Mouse (Mus musculus) mesoderm, embryonic 11.5 days (tissue): Measurements from ENCODE around the gene Tnr.
A peak's percentile ranks its signal among the peaks of the same experiment; 100 is the strongest.

ENCODE experiments used
- DNase-seq: peaks from one replicate; pipeline ENCODE4 v3.0.0-alpha.2; 2012; ENCODE audit warnings: low read depth, low spot score

Tnr gene

DNA sequence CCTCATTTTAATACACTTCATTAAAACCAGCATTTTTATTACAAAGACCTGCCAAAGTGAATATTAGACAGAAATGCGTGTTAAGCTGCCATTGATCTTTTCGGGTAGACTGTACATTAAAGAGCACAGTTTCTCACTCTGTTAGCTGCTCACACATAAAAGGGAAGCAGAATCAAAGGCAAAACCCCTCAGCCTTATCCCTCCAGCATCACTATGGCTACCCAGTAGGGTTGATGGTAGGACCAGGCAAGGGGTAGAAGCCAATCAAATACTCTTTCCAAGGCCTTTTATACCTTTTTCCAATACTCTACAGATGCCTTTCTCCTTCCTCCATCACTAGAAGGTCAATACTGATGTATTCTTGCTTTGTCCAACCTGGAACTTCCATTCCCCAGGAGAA is 269.0 kb downstream of the Tnr start:
- no peak for DNase-seq

GRCm38 (mm10) chr1:159796021-159796420 is 272.5 kb downstream of the Tnr start:
- DNase-seq = no peak

- no peak for DNase-seq
These were observed 276.8 kb downstream of the Tnr start for GRCm38 (mm10) chr1:159800366-159800765.

GRCm38 (mm10) chr1:159801753-159802152 is 278.2 kb downstream of the Tnr start:
- DNase-seq = no peak

DNA sequence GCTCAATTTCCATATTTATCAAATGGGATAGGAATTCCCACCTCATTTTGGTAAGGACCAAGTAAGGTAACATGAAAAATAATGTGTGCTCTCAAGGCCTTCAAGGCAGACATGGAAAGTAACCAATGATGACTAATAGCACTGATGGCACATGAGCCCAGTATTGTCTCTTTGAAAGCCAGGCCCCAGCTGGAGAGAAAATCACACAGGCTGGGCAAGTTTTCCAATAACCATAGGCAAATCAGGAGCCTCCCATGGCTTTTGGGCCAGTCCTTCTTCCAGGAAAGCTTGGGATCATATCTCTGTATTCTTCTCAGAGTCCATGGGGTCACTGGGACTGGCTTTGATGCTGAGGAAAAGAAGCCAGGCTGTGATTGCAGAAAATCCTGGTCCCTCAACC is 280.1 kb downstream of the Tnr start:
- no peak for DNase-seq

DNA sequence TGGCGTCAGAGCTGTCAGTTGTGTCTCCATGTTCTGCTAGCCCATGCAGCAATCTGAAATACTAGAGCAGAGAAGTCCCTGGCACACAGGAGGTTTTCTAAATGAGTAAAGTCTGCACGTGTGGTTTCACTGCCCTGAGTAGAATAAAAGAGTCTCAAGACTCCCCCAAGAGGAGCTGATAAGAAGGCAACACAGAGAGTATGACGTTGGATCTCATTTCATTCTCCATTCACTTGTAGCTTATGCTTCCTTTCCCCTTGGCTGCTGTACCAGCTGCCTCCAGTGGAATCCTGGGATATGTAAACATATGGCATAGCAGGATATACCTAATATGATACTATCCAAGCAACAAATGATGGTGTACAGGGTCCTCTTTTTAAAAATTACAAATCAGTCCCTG is 285.9 kb downstream of the Tnr start:
- no peak for DNase-seq

GRCm38 (mm10) chr1:159811805-159812204 is 288.2 kb downstream of the Tnr start:
- DNase-seq = no peak

GRCm38 (mm10) chr1:159812820-159813411 is 289.3 kb downstream of the Tnr start:
- DNase-seq = no peak

- DNase-seq = no peak
These were observed 290.8 kb downstream of the Tnr start for GRCm38 (mm10) chr1:159814348-159814747.

DNA sequence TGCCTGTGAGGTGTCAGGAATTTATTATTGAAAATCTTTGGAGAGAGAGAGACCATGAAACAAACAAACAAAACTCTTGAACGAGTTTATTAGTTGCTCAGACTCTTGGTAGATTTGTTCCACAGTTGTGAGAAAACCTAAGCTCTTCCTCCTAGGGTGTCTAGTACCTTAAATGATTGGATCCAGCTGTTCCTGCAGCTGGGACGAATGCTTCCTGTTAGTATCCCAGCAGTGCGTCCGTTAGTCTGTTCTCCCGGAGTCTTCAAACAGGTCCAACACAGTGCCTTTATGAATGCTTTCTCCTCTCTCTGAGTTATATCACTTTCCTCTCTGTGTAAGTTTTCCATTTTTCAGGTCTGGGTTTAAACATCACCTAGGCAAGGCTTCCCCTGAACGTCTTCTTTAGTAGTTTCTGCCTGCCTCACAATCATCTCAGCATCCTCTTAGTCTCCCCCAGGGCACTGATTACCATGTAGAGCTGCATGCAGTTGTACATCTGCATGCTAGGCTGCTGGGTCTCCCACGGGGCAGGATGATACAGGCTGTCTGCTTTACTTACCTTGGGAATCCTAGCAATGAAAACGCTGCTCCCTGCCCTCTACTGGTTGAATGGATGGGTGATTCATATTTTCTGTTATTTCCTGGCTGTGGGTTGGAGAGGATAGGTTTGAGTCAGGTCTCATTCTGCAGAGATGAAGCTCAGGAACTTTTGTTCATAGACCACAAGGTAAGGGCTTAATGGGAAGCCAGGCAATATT is 293.2 kb downstream of the Tnr start:
- peak; percentile 21 for DNase-seq

DNA sequence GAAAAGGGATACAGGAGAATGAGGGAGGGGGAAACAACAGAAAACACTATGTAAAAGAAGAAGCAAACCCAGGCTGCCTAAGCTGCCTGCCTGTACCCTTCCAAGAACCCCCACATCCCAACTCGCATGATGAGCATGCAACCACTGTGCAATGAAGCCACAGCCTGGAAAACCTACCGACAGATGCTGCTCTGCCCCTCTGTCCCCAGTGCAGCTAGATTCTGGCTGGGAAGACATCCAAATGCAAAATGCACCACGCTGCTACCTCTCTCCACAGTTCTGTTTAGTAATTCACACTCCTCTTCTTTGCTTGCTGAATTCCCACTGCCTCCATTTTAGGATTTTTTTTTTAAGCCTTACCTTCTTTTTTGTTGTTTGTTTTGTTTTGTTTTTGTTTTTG is 295.9 kb downstream of the Tnr start:
- DNase-seq = no peak

GRCm38 (mm10) chr1:159822416-159822815 is 298.8 kb downstream of the Tnr start:
- peak; percentile 35 for DNase-seq

DNA sequence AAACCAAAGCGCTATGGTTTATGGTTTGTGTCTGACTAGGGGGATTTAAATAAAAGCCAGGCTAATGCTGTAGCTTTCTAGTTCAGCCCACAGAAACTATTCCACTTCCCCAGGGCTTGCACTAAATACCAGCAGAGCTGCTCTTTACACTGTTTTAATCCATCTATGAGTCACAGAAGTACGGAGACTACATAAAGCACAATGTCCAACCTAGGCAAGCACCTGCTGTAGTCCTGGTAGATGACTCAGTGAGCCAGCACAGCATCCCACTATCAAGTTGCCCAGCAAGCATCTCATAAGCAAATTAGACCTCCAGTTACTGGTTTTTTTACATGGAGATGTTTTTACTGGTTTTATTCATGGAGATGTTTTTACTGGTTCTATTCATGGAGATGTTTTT is 305.0 kb downstream of the Tnr start:
- no peak for DNase-seq

GRCm38 (mm10) chr1:159833165-159833564 is 309.6 kb downstream of the Tnr start:
- DNase-seq = no peak

DNA sequence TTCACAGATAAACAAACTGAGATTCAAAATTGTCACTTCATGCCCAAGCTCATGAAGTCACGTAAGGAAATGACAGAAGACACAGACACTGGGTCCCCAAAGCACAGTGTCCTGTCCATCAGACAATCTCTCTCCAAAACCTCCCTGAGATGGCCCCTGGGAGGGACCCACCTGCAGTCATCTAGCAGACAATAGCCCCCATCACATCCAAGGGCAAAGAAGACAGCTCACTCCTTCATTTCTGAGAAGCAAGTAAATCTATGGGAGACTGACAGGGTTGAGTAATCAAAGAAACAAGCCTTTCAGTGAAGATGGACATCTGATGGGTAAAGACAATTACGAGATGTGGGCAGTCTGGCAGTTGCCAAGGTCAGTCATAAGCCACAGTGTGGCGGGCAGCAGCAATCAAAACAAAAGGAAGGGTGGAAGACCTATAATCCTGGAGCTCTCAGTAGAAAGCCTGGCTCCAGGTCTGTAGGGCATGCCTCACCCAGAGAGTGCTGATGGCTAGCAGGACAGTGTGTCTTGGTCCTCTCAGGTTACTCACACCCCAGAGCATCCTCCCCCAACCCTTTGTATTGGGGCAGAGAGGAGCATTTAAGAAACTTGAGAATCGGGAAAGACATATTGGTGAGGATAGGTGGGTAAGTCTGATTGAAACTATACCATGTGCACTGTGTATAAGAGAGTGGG is 310.2 kb downstream of the Tnr start:
- no peak for DNase-seq

- no peak for DNase-seq
These were observed 311.6 kb downstream of the Tnr start for GRCm38 (mm10) chr1:159835126-159835525.

- DNase-seq = no peak
These were observed 316.8 kb downstream of the Tnr start for GRCm38 (mm10) chr1:159840337-159840736.

DNA sequence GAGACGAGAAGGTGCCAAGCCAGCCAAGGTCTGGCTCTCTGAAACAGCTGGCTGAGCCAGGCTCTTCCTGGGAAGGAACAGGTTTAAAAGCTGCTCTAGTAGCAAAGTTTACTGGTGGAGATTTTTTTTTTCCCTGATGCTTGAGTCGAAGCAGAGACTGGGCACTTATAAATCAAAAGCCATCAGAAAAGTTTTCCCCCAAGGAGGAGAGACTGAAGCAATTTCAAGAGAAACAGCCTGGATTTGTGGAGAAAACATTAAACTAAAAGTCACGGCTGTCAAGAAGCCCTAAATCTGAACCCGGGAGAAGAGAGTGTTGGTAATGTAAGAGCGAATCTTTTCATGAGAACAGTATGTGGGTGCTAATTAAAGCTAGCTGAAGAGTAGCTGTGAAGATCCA is 319.3 kb downstream of the Tnr start:
- DNase-seq = peak; percentile 23

DNA sequence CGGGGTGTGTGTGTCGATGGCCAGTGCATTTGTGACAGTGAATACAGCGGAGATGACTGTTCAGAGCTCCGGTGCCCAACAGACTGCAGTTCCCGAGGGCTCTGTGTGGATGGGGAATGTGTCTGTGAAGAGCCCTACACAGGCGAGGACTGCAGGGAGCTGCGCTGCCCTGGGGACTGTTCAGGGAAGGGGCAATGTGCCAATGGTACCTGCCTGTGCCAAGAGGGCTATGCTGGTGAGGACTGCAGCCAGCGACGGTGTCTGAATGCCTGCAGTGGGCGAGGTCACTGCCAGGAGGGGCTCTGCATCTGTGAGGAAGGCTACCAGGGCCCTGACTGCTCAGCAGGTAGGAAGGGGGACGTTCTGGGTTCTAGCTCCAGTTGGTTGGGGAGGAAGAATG is 328.5 kb downstream of the Tnr start:
- no peak for DNase-seq

- DNase-seq = no peak
These were observed 330.7 kb downstream of the Tnr start for GRCm38 (mm10) chr1:159854261-159854660.

GRCm38 (mm10) chr1:159861782-159862474 is 338.4 kb downstream of the Tnr start:
- no peak for DNase-seq

DNA sequence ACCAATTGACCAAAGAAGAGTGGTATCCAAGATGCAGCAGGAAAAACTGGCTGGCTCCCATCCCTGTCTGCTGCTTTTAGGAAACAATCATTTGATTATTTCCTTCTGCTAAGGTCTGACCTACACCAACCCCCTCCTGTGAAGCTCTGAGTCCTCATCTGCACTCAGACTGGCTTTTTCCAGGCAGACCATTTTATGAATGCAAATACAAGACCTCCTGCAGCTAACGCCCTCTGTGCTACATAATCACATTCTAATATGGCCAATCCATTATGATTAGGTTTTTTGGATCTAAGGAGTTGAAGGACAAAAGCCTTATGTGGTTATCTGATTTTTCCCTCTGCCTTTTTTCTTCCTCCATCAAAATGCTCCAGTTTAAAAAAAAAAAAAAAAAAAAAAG is 342.1 kb downstream of the Tnr start:
- DNase-seq = peak; percentile 48
